Mouse (Mus musculus) liver, adult 2 months (tissue): ENCODE results near the gene Cenpp. TPM values are rescaled to one million over a fixed set of nuclear protein-coding genes. Genes with fewer than 3 reads are reported as not detected.
A peak's percentile ranks its signal among the peaks of the same experiment; 100 is the strongest.

Source experiments
- DNase-seq: peaks from one replicate; pipeline ENCODE4 v3.0.0-alpha.2; 2011; ENCODE audit warnings: low read depth, low spot score; ENCODE audit errors: extremely low read depth
- H3K27ac ChIP-seq: fragments of 200-500 bp; replicated peaks from 2 replicates; pipeline ENCODE4 v1.5.1; 2012; ENCODE audit warnings: low read depth, mild to moderate bottlenecking, control low read depth, inconsistent platforms, low read length; ENCODE audit not compliant: insufficient read depth
- H3K27me3 ChIP-seq: fragments of 200-500 bp; 2 replicates; pipeline ENCODE4 v1.6.1; 2012; ENCODE audit warnings: mild to moderate bottlenecking, moderate library complexity, low read length, inconsistent platforms; ENCODE audit not compliant: control insufficient read depth, insufficient read depth
- H3K36me3 ChIP-seq: fragments of 200-500 bp; 2 replicates; pipeline ENCODE4 v1.6.1; 2012; ENCODE audit warnings: low read length, inconsistent platforms; ENCODE audit not compliant: control insufficient read depth, insufficient read depth
- H3K4me1 ChIP-seq: fragments of 200-500 bp; 2 replicates; pipeline ENCODE4 v1.6.1; 2011; ENCODE audit warnings: low read length; ENCODE audit not compliant: control insufficient read depth, insufficient read depth
- H3K4me3 ChIP-seq: fragments of 200-500 bp; 2 replicates; pipeline ENCODE4 v1.5.1; 2011; ENCODE audit warnings: low read depth, mild to moderate bottlenecking, control low read depth, low read length, moderate library complexity; ENCODE audit not compliant: insufficient read depth
- H3K79me2 ChIP-seq: fragments of 200-500 bp; 2 replicates; pipeline ENCODE4 v1.6.1; 2012; ENCODE audit warnings: inconsistent platforms, mild to moderate bottlenecking, low read length, moderate library complexity; ENCODE audit not compliant: control insufficient read depth, insufficient read depth
- H3K9ac ChIP-seq: fragments of 200-500 bp; 2 replicates; pipeline ENCODE4 v1.6.1; 2012; ENCODE audit warnings: low read depth, mild to moderate bottlenecking, control low read depth, inconsistent platforms, low read length
- CTCF ChIP-seq: fragments of 200-500 bp; IDR thresholded peaks from 2 replicates; pipeline ENCODE4 v1.5.1; 2011; ENCODE audit warnings: low read depth, low read length, control low read depth
- POLR2A ChIP-seq: fragments of 200-500 bp; IDR thresholded peaks from 2 replicates; pipeline ENCODE4 v1.6.1; 2011; ENCODE audit warnings: low read length, control low read depth; ENCODE audit not compliant: insufficient read depth; ENCODE audit errors: extremely low read depth
- WGBS: fragments of 180-500 bp; shearing (Covaris S2); methylation state at CpG from one replicate; pipeline ENCODE4 v1.1.7; 2018; 5-methylcytosine and 5-hydroxymethylcytosine counted together
- polyA plus RNA-seq: library from polyadenylated mRNA; depleted of rRNA; stranded (reverse); fragments of >200 nt; gene quantifications from 2 replicates; pipeline ENCODE4 v1.2.3, GENCODE M21; 2012
- total RNA-seq: library from RNA; depleted of rRNA; stranded (reverse); fragments of >200 nt; gene quantifications from 2 replicates; pipeline ENCODE4 v1.2.3, GENCODE M21; 2014

The Cenpp gene
- total and polyA plus RNA-seq, 2 experiments: 0.12 to 0.55 TPM

- no peak for TF ChIP-seq CTCF
- TF ChIP-seq POLR2A: no peak
- DNase-seq: no peak
- Histone ChIP-seq H3K36me3 (peaks cover 35% of the 10 kb centered on the region), H3K4me1 (peaks cover 1% of the 10 kb centered on the region; the same call in 1 of the 2 replicates), H3K27me3 (no peaks in the 10 kb centered on the region), H3K27ac (no peak overlapping the region), H3K4me3 (no peak overlapping the region), H3K79me2 (peaks cover 3% of the 10 kb centered on the region; the same call in 1 of the 2 replicates), H3K9ac (no peak overlapping the region)
- 89% methylated on average over 2 of the region's 2 CpGs for WGBS
These were observed 25.2 kb upstream of the Cenpp start for GRCm38 (mm10) chr13:49677793-49678192.

DNA sequence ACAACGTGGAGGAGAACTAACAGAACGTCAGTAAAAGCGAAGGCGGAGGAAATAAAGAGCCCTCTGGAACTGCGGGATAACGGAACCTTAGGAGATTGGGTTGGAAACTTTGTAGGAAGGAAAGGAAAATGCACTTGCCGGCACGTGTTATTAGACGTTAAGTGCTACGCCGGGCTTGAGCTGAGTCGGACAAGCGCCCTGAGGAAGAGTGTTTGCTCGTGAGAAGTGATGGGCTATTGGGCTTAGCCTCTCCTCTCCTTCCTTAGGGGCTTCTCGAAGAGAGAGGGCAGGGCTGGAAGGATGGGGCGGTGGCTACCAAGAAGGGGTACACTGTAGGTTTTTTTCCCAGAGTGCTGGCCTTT is 576 bp upstream of the Cenpp start:
- TF ChIP-seq CTCF (no peak), POLR2A (no peak)
- Histone ChIP-seq H3K4me1 (peaks cover 5% of the 10 kb centered on the region; the same call in 1 of the 2 replicates), H3K27me3 (no peaks in the 10 kb centered on the region), H3K4me3 (peak overlapping the region; percentile 78), H3K27ac (peak overlapping the region; percentile 64), H3K79me2 (no peaks in the 10 kb centered on the region), H3K36me3 (peaks cover 13% of the 10 kb centered on the region; the same call in 1 of the 2 replicates), H3K9ac (peak overlapping the region; percentile 86)
- DNase-seq: no peak
- WGBS: 0% methylated on average over 16 of the region's 16 CpGs

DNA sequence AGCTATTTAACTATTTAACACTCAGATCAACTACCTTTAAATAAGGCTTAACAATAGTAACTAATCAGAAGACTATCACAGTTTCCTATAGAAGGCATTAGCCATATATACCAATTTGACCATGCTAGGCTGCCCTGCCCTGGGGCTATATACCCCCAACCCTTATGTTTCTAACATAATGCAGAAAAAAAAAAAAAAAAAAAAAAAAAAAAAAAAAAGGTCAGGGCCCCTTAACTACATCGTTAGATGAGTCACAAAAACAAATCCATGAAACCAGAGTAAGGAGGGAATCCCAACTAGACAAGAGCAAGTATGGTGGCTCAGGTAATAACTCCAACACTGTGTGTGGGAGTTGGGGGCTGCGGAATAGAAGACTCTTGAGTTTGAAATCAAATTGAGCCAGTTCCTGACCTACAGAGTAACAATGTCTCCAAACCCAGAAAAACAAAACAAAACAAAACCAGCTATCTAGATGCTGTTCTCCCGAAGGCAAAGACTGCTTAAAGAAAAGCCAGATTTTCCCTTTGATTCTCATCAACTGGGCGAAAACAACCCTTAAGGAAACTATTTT is 719 bp downstream of the Cenpp start:
- no peak overlapping the region for H3K4me3 ChIP-seq
- no peak for TF ChIP-seq CTCF
- no peak for TF ChIP-seq POLR2A
- H3K27ac ChIP-seq: no peak overlapping the region
- no peaks in the 10 kb centered on the region for H3K27me3 ChIP-seq
- H3K36me3 ChIP-seq: peaks cover 8% of the 10 kb centered on the region; the same call in 1 of the 2 replicates
- WGBS: 2% methylated on average over 4 of the region's 4 CpGs
- no peaks in the 10 kb centered on the region for H3K79me2 ChIP-seq
- no peak for DNase-seq
- no peak overlapping the region for H3K9ac ChIP-seq
- H3K4me1 ChIP-seq: peaks cover 5% of the 10 kb centered on the region; the same call in 1 of the 2 replicates

DNA sequence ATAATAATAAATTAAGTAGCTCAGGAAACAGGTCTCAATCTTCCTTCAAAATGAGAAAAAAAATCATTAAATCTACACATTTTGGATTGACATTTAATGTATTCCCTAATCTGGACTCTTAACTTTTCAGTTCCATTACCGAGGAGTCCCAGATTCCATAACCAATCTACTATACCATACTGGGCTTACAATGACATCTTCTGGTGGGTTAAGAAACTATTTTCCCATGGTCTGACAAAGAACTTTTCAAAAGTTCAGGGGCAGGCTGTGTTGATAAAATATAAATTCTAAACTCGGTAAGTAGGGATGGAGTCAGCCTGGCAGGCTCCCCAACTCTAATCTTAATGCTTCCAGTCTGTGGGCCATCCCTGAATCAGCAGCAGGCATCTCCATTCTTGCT is 1.4 kb downstream of the Cenpp start:
- TF ChIP-seq CTCF (no peak), POLR2A (no peak)
- WGBS: 46% methylated on average over 2 of the region's 2 CpGs
- H3K4me3 ChIP-seq: no peak overlapping the region

DNA sequence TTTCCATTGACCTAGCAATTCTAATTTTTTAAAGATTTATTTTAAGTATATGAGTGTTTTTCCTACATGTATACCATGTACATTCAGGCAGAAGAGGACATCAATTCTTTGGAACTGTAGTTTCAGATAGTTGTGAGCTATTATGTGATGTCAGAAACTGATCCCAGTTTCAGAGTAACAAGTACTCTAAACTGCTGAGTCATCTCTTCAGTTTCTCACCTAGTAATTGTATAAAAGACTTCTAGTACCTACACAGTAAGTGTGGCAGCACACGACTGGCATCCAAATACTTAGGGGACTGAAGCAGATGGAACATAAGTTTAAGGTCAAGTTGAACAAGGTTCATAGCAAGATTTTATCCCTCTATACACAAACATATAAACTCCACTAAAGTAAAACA is 6.6 kb downstream of the Cenpp start:
- H3K4me3 ChIP-seq: no peak overlapping the region
- TF ChIP-seq CTCF (no peak), POLR2A (no peak)
- DNase-seq: no peak
- H3K79me2 ChIP-seq: no peaks in the 10 kb centered on the region
- no peaks in the 10 kb centered on the region for H3K36me3 ChIP-seq
- no peak overlapping the region for H3K9ac ChIP-seq
- WGBS: 83% methylated on average over 1 of the region's 1 CpGs
- no peaks in the 10 kb centered on the region for H3K27me3 ChIP-seq
- no peaks in the 10 kb centered on the region; the same call in 1 of the 2 replicates for H3K4me1 ChIP-seq
- H3K27ac ChIP-seq: no peak overlapping the region

More for the DNA sequence above, 1.4 kb downstream of the Cenpp start:
- Histone ChIP-seq H3K79me2 (no peaks in the 10 kb centered on the region), H3K9ac (no peak overlapping the region), H3K27me3 (no peaks in the 10 kb centered on the region), H3K4me1 (peaks cover 5% of the 10 kb centered on the region; the same call in 1 of the 2 replicates), H3K36me3 (peaks cover 6% of the 10 kb centered on the region; the same call in 1 of the 2 replicates), H3K27ac (no peak overlapping the region)
- DNase-seq: no peak
